11 mouse cellular contexts compared by ENCODE assay signal in the genomic region with DNA sequence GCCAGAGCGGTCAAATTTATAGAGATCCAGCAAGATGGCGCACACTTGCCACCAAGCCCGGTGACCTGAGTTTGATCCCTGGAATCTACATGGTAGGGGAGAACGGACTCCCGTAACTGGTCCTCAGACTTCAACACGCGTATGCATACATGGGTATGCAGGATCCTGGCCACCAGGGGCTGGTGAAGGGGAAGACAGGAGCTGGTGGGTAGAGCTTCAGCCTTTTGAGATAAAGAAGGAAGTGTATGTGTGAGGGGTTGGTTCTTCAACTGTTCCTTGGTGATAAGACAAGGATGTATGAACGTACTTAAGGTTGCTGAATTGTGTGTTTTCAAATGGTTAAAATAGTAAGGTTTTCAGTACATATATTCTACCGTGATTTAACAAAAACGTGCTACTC. TPM values are rescaled to one million over a fixed set of nuclear protein-coding genes. Genes with fewer than 3 reads are reported as not detected.
DNase-seq lines count a peak whose midpoint lies in the region; ATAC-seq lines count a peak whose summit lies in the region.
"Had no signal": no experiment of that assay in that cellular context is flagged by ENCODE, and none has a peak within 500 bp of the region (broad histone marks: within the 10 kb centered on the region; RNA-seq: fewer than 3 reads in every experiment).

No protein-coding gene starts in this region.

- no peaks in the 10 kb centered on the region for H3K9me3 ChIP-seq in liver, embryonic 12.5 days (replicated peaks)
- H3K9me3 ChIP-seq: forebrain, embryonic 15.5 days had no signal

- H3K4me3 ChIP-seq in liver, embryonic 12.5 days = peak overlapping the region; percentile 78

- ATAC-seq in CD4-positive, CD25-positive, alpha-beta regulatory T cell, adult 4 months = no peak
- peak; percentile 80 for ATAC-seq in liver, embryonic 12.5 days

- H3K27ac ChIP-seq in liver, embryonic 12.5 days = peak overlapping the region; percentile 77

- 53% methylated on average over 10 of the region's 10 CpGs for WGBS in liver, embryonic 12.5 days (ENCODE audit: insufficient replicate concordance)

- peaks cover 33% of the 10 kb centered on the region for H3K36me3 ChIP-seq in liver, embryonic 12.5 days
- H3K36me3 ChIP-seq: forebrain, embryonic 15.5 days had no signal

- peak; percentile 47 for DNase-seq in CD4-positive, CD25-positive, alpha-beta regulatory T cell, adult 2 months (ENCODE audit: low read depth, low spot score)
- DNase-seq in thymus, postnatal 0 days (ENCODE audit: low spot score) = peak; percentile 21
- no peak for DNase-seq in thymus, postnatal 25 days
- DNase-seq in left cerebral cortex, postnatal 10 days (ENCODE audit: extremely low spot score in 1 of 2, low spot score in 2 of 2) = no peak
- no peak for DNase-seq in layer of hippocampus, adult 8-10 months (ENCODE audit: low spot score in 2 of 2)
- no peak for DNase-seq in frontal cortex, postnatal 10 days (ENCODE audit: low spot score in 2 of 2)
- DNase-seq: gastrocnemius, postnatal 36 days; heart, postnatal 10 days had no signal

- peak overlapping the region; percentile 52; the same call in 1 of the 2 replicates for H3K9ac ChIP-seq in liver, embryonic 12.5 days

- intact Hi-C loops in left cerebral cortex, postnatal 10 days (cut with DNase I) = no loop called here

- peaks cover 39% of the 10 kb centered on the region for H3K4me1 ChIP-seq in liver, embryonic 12.5 days

- H3K27me3 ChIP-seq in liver, embryonic 12.5 days (replicated peaks) = no peaks in the 10 kb centered on the region
- H3K27me3 ChIP-seq: forebrain, embryonic 15.5 days had no signal

- peak overlapping the region; percentile 71 for H3K4me2 ChIP-seq in liver, embryonic 12.5 days

RNA-seq across cellular contexts. Expression of a gene that starts 8.5 kb away (rescaled TPM):
- 10 to 100 TPM; 11.9 to 17.2 TPM for polyA plus RNA-seq in CD4-positive, CD25-positive, alpha-beta regulatory T cell, adult 4 months (2017; shearing (Covaris generic))
- polyA plus RNA-seq in thymus, postnatal 0 days (2015; fragmentation: Nextera tagmentation; extraction: Ambion mirVana) = 6.8 and 7.1 TPM in 2 replicates
- 4.0 and 4.4 TPM in 2 replicates for polyA plus RNA-seq in liver, embryonic 12.5 days (2016; fragmentation: Nextera tagmentation; extraction: Ambion mirVana)
- total RNA-seq in left cerebral cortex, postnatal 10 days (2021) = 10 to 100 TPM; 12.6 to 13.1 TPM
- total RNA-seq in layer of hippocampus, adult 8-10 months (2022) = 10 to 100 TPM; 17.8 to 23.1 (median 20.5) TPM

RNA-seq across cellular contexts. Expression of a gene that starts 9.3 kb away (rescaled TPM):
- polyA plus RNA-seq in CD4-positive, CD25-positive, alpha-beta regulatory T cell, adult 4 months (2017; shearing (Covaris generic)) = 10 to 100 TPM; 55.7 to 59.0 TPM
- polyA plus RNA-seq in thymus, postnatal 0 days (2015; fragmentation: Nextera tagmentation; extraction: Ambion mirVana) = 122 and 136 TPM in 2 replicates
- polyA plus RNA-seq in liver, embryonic 12.5 days (2016; fragmentation: Nextera tagmentation; extraction: Ambion mirVana) = 76.1 and 78.7 TPM in 2 replicates
- 10 to 100 TPM; 19.2 to 23.1 TPM for total RNA-seq in left cerebral cortex, postnatal 10 days (2021)
- 10 to 100 TPM; 22.7 to 37.1 (median 30.9) TPM for total RNA-seq in layer of hippocampus, adult 8-10 months (2022)

RNA-seq across cellular contexts. Expression of a gene that starts 9.5 kb away (rescaled TPM):
- polyA plus RNA-seq in CD4-positive, CD25-positive, alpha-beta regulatory T cell, adult 4 months (2017; shearing (Covaris generic)) = under 1 TPM; 0.39 to 0.65 TPM
- polyA plus RNA-seq in thymus, postnatal 0 days (2015; fragmentation: Nextera tagmentation; extraction: Ambion mirVana) = 0.23 and 0.29 TPM in 2 replicates
- polyA plus RNA-seq in liver, embryonic 12.5 days (2016; fragmentation: Nextera tagmentation; extraction: Ambion mirVana) = 0.12 and 0.14 TPM in 2 replicates
- total RNA-seq in left cerebral cortex, postnatal 10 days (2021) = 1 to 10 TPM in 1 of 2 experiments, under 1 TPM in 1; 0.86 to 1.1 TPM
- 1 to 10 TPM; 1.6 to 2.2 (median 1.9) TPM for total RNA-seq in layer of hippocampus, adult 8-10 months (2022)

RNA-seq across cellular contexts. Expression of a gene that starts 59.6 kb away (rescaled TPM):
- 10 to 100 TPM; 67.3 to 94.7 TPM for polyA plus RNA-seq in CD4-positive, CD25-positive, alpha-beta regulatory T cell, adult 4 months (2017; shearing (Covaris generic))
- 106 and 110 TPM in 2 replicates for polyA plus RNA-seq in thymus, postnatal 0 days (2015; fragmentation: Nextera tagmentation; extraction: Ambion mirVana)
- polyA plus RNA-seq in liver, embryonic 12.5 days (2016; fragmentation: Nextera tagmentation; extraction: Ambion mirVana) = 53.4 and 60.9 TPM in 2 replicates
- 10 to 100 TPM; 60.8 to 61.7 TPM for total RNA-seq in left cerebral cortex, postnatal 10 days (2021)
- 10 to 100 TPM; 52.0 to 70.8 (median 60.7) TPM for total RNA-seq in layer of hippocampus, adult 8-10 months (2022)

Comparison
In these comparisons a context has a peak if more than half of its experiments do, and no peak if none do; other contexts are left out.
1. DNase-seq: peak in CD4-positive, CD25-positive, alpha-beta regulatory T cell, adult 2 months (single experiment) and thymus, postnatal 0 days (single experiment); none in thymus, postnatal 25 days (single experiment), left cerebral cortex, postnatal 10 days (0 of 2), layer of hippocampus, adult 8-10 months (0 of 2) and frontal cortex, postnatal 10 days (0 of 2).